Mouse (Mus musculus) C2C12 (cell line): ENCODE measurements around the gene Olfr518. TPM values are rescaled to one million over a fixed set of nuclear protein-coding genes. Genes with fewer than 3 reads are reported as not detected.
A peak's percentile ranks its signal among the peaks of the same experiment; 100 is the strongest.

ENCODE experiments used
- H3K27me3 ChIP-seq: one replicate; pipeline ENCODE4 v1.6.1; 2011; ENCODE audit not compliant: control insufficient read depth, insufficient read depth, insufficient read length
- H3K36me3 ChIP-seq: one replicate; pipeline ENCODE4 v1.6.1; 2011; ENCODE audit not compliant: control insufficient read depth, insufficient read depth
- H3K4me3 ChIP-seq: one replicate; pipeline ENCODE4 v1.5.1; 2011; ENCODE audit warnings: mild to moderate bottlenecking, control low read depth; ENCODE audit not compliant: poor library complexity, insufficient read depth, severe bottlenecking
- H3K79me2 ChIP-seq: one replicate; pipeline ENCODE4 v1.6.1; 2011; ENCODE audit not compliant: control insufficient read depth, insufficient read depth
- H3K79me3 ChIP-seq: one replicate; pipeline ENCODE4 v1.6.1; 2011; ENCODE audit warnings: low read depth, control low read depth
- H3ac ChIP-seq: one replicate; pipeline ENCODE3; 2011; ENCODE audit warnings: low read depth; ENCODE audit not compliant: control insufficient read depth, insufficient read length
- CEBPB ChIP-seq: IDR thresholded peaks from one replicate; pipeline ENCODE4 v1.6.1; 2011; ENCODE audit warnings: low read depth, mild to moderate bottlenecking, control low read depth, moderate library complexity
- CTCF ChIP-seq: IDR thresholded peaks from one replicate; pipeline ENCODE4 v1.5.1; 2011; ENCODE audit not compliant: control insufficient read depth, insufficient read depth, insufficient read length
- FOSL1 ChIP-seq: IDR thresholded peaks from one replicate; pipeline ENCODE4 v1.8.0; 2011; ENCODE audit warnings: mild to moderate bottlenecking, low read length; ENCODE audit not compliant: poor library complexity, insufficient read depth, severe bottlenecking
- MAX ChIP-seq: IDR thresholded peaks from one replicate; pipeline ENCODE4 v1.6.1; 2011; ENCODE audit warnings: mild to moderate bottlenecking, control low read depth
- MYOD1 ChIP-seq: IDR thresholded peaks from one replicate; pipeline ENCODE4 v1.6.1; 2011; ENCODE audit warnings: low read depth; ENCODE audit not compliant: control insufficient read depth, insufficient read length
- MYOG ChIP-seq: IDR thresholded peaks from one replicate; pipeline ENCODE4 v1.6.1; 2011; ENCODE audit not compliant: control insufficient read depth, insufficient read length; ENCODE audit errors: extremely low read depth
- USF1 ChIP-seq: IDR thresholded peaks from one replicate; pipeline ENCODE4 v1.6.1; 2011; ENCODE audit warnings: low read depth, mild to moderate bottlenecking, control low read depth, moderate library complexity
- long read RNA-seq, 2 experiments: library from polyadenylated mRNA; unstranded; transcript quantifications; one replicate each; pipeline ENCODE4 v2.0.0; 2019 to 2020
- polyA plus RNA-seq: library from polyadenylated mRNA; unstranded; fragments of >200 nt; fragmentation: generic; extraction: Trizol; gene quantifications from one replicate; pipeline ENCODE4 v1.2.1, GENCODE M21; 2012; ENCODE audit warnings: missing spikeins

The Olfr518 gene
- not detected for polyA plus RNA-seq
- long read RNA-seq, experiment 1: 0 reads
- long read RNA-seq, experiment 2: 0 reads

DNA sequence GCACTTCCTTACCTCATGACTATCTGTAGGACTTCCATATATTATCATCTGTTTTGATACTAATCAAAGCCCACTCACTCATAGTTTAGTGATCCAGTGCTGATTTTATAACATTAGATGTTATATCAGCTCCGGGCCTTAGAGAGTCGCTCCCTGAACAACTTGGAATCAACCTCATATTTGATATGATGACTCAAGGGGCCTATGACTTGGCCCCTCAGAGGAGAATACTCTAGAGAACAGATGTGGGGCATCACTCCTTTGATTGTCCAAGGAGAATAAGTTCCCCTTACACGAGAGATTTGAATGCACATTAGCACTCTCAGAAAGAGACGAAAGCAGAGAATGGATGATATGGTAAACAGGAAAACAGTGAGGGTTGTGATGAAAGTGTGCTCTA is at the start of gene Olfr518:
Gene Olfr518 (minus strand): TSS at position 101 of the 400 bp plus-strand sequence.
- Histone ChIP-seq H3K36me3 (no peaks in the 10 kb centered on the region), H3K4me3 (no peak within 1 kb of the TSS), H3ac (no peak within 1 kb of the TSS), H3K27me3 (no peaks in the 10 kb centered on the region), H3K79me3 (no peaks in the 10 kb centered on the region), H3K79me2 (no peaks in the 10 kb centered on the region)
- TF ChIP-seq USF1 (no peak), CTCF (no peak), MAX (no peak), MYOG (no peak), CEBPB (no peak), FOSL1 (no peak), MYOD1 (no peak)

DNA sequence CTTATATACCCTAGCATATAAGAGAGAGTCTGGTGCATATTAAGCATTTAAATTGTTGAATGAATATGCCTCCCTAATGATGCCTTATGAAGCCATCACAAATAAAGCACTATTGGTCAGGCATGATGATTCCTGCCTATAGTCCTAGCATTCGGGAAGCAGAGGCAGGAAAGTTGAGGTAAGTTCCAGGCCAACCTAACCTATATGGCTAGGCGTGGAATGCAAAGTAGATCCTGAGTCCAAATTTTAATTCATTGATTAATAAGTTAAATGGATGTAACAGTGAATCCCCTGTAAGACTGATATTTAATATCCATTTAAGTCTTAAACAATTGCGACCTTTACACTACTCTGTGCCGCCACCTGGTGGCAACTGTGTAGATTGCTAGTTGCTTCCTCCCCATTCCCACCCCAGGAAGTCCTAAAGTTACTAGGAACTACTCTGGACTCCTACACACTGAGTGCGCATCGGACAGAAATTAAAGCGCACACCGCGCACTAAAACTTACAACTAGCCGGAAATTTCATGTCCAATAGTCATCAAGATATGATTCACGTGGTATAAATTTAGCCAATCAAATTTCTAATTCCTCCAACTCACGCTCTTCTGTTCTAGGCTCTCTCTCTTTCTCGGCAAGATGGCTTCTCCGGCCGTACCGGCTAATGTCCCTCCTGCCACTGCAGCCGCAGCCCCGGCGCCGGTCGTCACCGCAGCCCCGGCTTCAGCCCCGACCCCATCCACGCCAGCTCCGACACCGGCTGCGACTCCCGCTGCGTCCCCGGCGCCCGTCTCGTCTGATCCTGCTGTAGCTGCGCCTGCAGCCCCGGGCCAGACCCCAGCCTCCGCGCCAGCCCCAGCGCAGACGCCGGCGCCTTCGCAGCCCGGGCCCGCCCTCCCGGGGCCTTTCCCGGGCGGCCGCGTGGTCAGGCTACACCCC is 49.3 kb upstream of the Olfr518 start, which contains the start of gene Eif3f:
Gene Eif3f (plus strand): TSS at position 624 of the 938 bp plus-strand sequence.
- peaks cover 31% of the 10 kb centered on the region for H3K79me3 ChIP-seq
- TF ChIP-seq CTCF (peak; percentile 56), CEBPB (no peak), USF1 (peak; percentile 90), FOSL1 (no peak), MAX (peak; percentile 71), MYOG (no peak)

DNA sequence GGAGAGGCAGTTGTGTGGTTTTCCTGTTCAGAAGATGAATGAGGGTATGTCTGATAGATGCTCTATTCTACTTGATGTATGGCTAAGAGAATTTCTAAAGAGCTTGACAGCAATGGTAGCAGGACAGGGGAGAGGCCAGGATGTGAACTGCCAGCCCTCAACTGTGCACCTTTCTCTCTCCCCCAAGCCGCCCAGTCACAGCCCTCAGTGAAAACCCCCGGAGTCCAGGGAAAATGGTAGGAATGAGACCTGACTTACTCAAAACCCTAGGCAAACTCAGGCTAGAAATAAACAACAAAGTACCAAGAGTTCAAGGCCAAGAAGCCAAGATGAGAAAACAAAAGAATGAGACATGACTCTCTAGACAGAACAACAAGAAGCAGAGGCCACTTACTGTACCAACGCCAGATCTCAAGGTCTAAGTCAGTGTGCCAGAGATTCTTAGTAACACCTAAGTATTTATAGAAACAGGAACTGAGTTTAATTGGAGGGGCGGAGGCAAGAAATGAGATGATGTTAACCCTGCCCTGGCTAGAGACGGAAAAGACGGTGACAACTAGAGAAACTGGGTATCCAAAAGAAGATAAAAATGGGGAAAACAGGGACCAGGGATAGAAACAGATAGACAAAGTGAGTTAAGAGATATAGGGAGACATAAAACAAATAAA is 45.1 kb upstream of the Olfr518 start, which contains the start of gene Nlrp10:
Gene Nlrp10 (minus strand): TSS at position 453 of the 668 bp plus-strand sequence.
- Histone ChIP-seq H3K79me3 (peaks cover 3% of the 10 kb centered on the region), H3K27me3 (no peaks in the 10 kb centered on the region), H3K36me3 (no peaks in the 10 kb centered on the region), H3K4me3 (no peak within 1 kb of the TSS), H3ac (no peak within 1 kb of the TSS), H3K79me2 (peaks cover 5% of the 10 kb centered on the region)
- no peak for TF ChIP-seq CTCF
- no peak for TF ChIP-seq CEBPB
- TF ChIP-seq FOSL1: no peak
- TF ChIP-seq USF1: no peak
- TF ChIP-seq MYOG: no peak
- TF ChIP-seq MYOD1: no peak
- TF ChIP-seq MAX: no peak

More for the DNA sequence above, 49.3 kb upstream of the Olfr518 start, which contains the start of gene Eif3f:
- no peaks in the 10 kb centered on the region for H3K27me3 ChIP-seq
- peak within 1 kb of the TSS; percentile 99 for H3ac ChIP-seq
- peaks cover 40% of the 10 kb centered on the region for H3K79me2 ChIP-seq
- H3K4me3 ChIP-seq: peak within 1 kb of the TSS; percentile 79
- peaks cover 28% of the 10 kb centered on the region for H3K36me3 ChIP-seq

- H3K79me3 ChIP-seq: no peaks in the 10 kb centered on the region
- H3K27me3 ChIP-seq: no peaks in the 10 kb centered on the region
- no peak overlapping the region for H3K4me3 ChIP-seq
- H3K36me3 ChIP-seq: no peaks in the 10 kb centered on the region
- no peak for TF ChIP-seq USF1
- no peak for TF ChIP-seq CTCF
- no peak for TF ChIP-seq FOSL1
- TF ChIP-seq MYOG: no peak
- no peak for TF ChIP-seq MYOD1
- no peak for TF ChIP-seq MAX
- TF ChIP-seq CEBPB: no peak
- H3K79me2 ChIP-seq: no peaks in the 10 kb centered on the region
- H3ac ChIP-seq: no peak overlapping the region
Measured at GRCm38 (mm10) chr7:108928280-108929188, 43.7 kb upstream of the Olfr518 start.

- Histone ChIP-seq H3K36me3 (no peaks in the 10 kb centered on the region), H3K27me3 (no peaks in the 10 kb centered on the region), H3ac (no peak overlapping the region), H3K79me3 (no peaks in the 10 kb centered on the region), H3K4me3 (no peak overlapping the region), H3K79me2 (no peaks in the 10 kb centered on the region)
- TF ChIP-seq USF1 (no peak), MAX (no peak), CEBPB (no peak), MYOG (no peak), MYOD1 (no peak), FOSL1 (no peak), CTCF (no peak)
Measured at GRCm38 (mm10) chr7:108927043-108927442, 42.2 kb upstream of the Olfr518 start.
